Mouse (Mus musculus): Measurements from ENCODE around the gene Gm10644.

Gm10644 gene

DNA sequence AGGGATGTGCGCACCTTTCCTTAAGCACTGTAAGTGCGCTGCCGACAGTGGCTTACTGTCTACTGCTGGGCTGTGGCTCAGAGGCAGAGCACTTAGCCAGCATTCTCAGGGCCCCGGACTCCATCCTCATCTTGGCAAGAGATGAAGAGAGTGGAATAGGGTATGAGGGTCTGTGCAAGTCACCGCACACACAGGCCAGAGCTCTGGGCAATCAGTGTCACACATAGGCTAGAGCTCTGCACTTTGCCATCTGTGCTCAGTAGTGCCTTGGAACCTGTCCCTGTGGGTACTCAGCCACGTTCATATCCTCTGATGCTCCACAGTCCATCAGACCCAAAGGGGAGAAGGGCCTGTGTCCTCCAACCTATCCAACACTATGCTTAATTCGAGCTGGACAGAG is 26.5 kb upstream of the Gm10644 start:
- no peak; the same call in 1 of the 2 replicates for ATAC-seq (ENCODE audit: insufficient number of reproducible peaks, low FRiP score, low TSS enrichment)

GRCm38 (mm10) chr8:83980845-83981244 is 25.8 kb upstream of the Gm10644 start:
- no peak for ATAC-seq (ENCODE audit: insufficient number of reproducible peaks, low FRiP score, low TSS enrichment)

DNA sequence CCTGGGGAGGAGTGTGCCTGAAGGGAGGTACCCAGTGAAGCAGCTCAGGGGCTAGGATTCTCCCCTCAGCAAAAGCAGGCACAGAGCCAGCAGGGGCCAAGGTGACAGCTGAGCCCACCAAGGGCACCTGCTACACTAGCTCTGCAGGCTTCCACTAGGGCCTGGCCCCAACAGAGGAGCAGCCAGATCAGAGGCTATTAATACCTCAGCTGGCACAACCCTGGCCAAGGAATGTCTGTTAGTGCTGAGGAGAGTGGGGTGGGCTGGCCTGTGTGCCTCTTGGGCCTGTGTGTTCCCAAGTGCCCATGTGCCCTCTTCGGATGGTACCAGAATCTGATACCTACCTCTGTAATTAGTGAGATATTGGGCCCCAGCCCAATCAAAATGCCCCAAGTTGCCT is 25.2 kb upstream of the Gm10644 start:
- ATAC-seq (ENCODE audit: insufficient number of reproducible peaks, low FRiP score, low TSS enrichment), result 0 out of 2 replicates have a peak, but pooled peaks have one; percentile 12

- no peak for ATAC-seq (ENCODE audit: insufficient number of reproducible peaks, low FRiP score, low TSS enrichment)
Observed at GRCm38 (mm10) chr8:83978200-83978599, 23.2 kb upstream of the Gm10644 start.

GRCm38 (mm10) chr8:83977646-83978045 is 22.6 kb upstream of the Gm10644 start:
- no peak for ATAC-seq (ENCODE audit: insufficient number of reproducible peaks, low FRiP score, low TSS enrichment)

- no peak for ATAC-seq (ENCODE audit: insufficient number of reproducible peaks, low FRiP score, low TSS enrichment)
Observed at GRCm38 (mm10) chr8:83976779-83977350, 21.9 kb upstream of the Gm10644 start.

GRCm38 (mm10) chr8:83976101-83976630 is 21.2 kb upstream of the Gm10644 start:
- ATAC-seq (ENCODE audit: insufficient number of reproducible peaks, low FRiP score, low TSS enrichment), result no peak

DNA sequence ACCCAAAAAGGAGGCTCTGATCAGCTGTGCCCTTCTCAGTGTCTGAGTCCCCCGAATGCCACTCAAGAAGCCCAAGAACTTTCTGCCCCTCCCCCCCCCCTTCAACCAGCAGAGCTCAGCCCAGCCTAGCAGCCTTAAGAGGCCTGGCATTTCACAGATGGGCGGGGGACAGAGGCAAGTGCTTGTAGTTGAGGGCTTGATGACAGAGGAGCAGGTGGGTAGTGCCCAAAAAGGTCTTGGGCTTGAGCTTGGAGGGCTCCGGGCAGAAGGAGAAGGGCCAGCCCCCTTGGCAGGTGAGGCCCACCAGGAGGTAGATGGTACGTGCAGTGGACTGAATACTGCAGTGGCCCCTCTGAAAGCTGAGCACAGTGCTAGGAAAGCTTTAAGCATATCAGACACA is 19.5 kb upstream of the Gm10644 start:
- no peak for ATAC-seq (ENCODE audit: insufficient number of reproducible peaks, low FRiP score, low TSS enrichment)

- ATAC-seq (ENCODE audit: insufficient number of reproducible peaks, low FRiP score, low TSS enrichment), result peak; percentile 9; the same call in 1 of the 2 replicates
Observed at GRCm38 (mm10) chr8:83973161-83974031, 18.4 kb upstream of the Gm10644 start.

- peak; percentile 99 for ATAC-seq (ENCODE audit: insufficient number of reproducible peaks, low FRiP score, low TSS enrichment)
Observed at GRCm38 (mm10) chr8:83972150-83973120, 17.4 kb upstream of the Gm10644 start, which contains the start of gene Prkaca. Gene Prkaca (plus strand): TSS chr8:83972993.

DNA sequence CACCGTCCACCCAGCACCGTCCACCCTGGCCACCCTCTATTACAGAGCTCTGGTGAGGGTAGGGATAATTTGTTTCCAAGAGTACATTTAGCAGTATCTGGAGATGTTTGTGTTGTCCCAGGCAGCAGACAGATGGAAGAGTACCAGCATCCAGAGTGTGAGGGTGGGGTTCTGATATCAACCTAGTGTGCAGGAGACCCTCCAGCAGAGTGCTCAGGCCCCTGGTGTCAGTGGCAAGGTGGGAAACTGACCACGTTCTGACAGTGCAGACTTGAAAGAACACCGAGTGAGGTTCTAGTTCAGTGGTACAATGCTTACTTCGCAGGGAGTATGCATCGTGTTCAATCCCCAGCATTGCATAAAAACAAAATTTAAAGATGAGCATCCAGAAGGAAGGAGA is 16.7 kb upstream of the Gm10644 start:
- no peak for ATAC-seq (ENCODE audit: insufficient number of reproducible peaks, low FRiP score, low TSS enrichment)

DNA sequence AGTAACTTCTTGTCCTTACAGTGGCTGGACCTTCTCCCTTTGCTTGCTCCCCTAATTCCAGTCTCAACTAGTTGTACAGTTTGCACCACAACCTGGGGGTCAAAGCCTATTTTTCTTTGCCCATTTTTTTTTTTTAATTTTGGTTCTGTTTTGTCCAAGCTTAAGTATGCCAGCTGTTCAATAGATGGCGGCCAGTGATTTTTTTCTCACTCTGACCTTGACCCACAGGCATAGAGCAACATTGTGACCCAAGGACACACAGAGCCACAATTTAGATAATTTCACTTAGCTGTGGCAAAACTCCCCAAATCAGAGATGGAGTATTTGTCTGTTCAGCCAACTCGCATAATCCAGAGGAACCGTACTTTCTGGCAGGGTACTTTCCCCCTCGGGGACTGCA is 16.1 kb upstream of the Gm10644 start:
- ATAC-seq (ENCODE audit: insufficient number of reproducible peaks, low FRiP score, low TSS enrichment), result no peak

DNA sequence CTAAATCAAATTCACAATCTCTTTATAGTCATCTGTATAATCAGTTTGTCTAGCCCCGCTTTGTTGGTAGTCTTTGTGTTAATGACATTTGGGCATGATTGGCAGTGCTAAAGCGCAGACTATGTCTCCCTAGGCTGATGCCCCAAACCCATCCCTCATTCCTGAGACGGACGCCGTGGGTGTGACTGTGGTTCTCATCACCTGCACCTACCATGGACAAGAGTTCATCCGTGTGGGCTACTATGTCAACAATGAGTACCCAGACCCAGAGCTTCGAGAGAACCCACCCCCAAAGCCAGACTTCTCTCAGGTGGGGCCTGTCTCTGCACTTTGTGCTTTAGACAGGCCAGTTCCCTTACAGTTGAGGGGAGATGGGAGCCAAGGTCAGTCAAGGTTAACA is 12.7 kb upstream of the Gm10644 start:
- ATAC-seq (ENCODE audit: insufficient number of reproducible peaks, low FRiP score, low TSS enrichment), result no peak

DNA sequence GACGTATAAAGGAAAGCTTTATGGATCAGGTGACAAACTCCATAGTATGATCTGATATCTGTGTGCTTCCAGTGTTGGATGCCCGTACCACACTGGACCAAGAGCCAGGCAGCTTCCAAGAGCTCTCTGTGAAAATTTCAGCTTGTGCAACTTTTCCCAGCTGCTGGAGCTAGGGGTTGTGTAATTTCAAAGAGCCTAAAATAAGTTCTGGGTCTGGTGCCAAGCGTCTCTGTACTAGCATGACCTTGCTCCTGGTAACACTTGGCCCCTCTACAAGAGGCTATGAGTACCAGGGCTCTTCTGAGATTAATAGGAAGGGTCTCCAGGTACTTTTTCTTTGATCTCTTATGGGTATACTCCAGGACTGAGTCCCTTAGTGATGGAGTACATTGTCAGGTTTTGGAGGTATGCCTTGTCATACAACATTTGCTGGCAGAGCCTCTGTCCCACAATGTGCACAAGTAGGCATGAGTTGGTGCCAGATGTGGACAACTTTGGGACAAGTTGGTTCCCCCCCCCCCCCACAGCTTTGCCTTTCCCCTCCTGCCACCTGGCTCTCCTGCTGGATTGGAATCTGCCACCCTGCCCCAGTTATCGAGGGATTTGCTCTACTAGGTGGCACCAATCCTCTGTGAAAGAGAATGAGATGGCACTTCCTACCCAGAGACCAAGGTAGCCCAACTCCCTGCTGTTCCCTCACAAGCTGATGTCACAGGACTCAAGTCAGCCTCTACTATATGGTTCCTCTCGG is 9.2 kb upstream of the Gm10644 start:
- ATAC-seq (ENCODE audit: insufficient number of reproducible peaks, low FRiP score, low TSS enrichment), result no peak

- no peak for ATAC-seq (ENCODE audit: insufficient number of reproducible peaks, low FRiP score, low TSS enrichment)
Observed at GRCm38 (mm10) chr8:83956789-83957188, 1.8 kb upstream of the Gm10644 start.

DNA sequence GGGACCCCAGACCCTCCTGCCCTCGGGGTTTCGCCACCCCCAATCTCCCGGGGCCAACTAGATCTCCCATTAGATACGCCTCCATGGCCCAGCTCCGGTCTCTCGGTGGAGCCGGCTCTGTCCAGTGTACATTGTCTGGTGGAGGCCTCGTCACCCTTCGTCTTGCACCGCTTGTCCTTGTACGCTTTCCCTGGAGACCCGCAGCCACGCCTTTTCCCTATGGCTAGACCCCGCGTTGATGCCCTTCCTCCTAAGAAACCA is 883 bp upstream of the Gm10644 start:
- ATAC-seq (ENCODE audit: insufficient number of reproducible peaks, low FRiP score, low TSS enrichment), result 0 out of 2 replicates have a peak, but pooled peaks have one; percentile 2

- no peak for ATAC-seq (ENCODE audit: insufficient number of reproducible peaks, low FRiP score, low TSS enrichment)
Observed at GRCm38 (mm10) chr8:83954749-83955105, 278 bp downstream of the Gm10644 start.

GRCm38 (mm10) chr8:83945540-83945939 is 9.5 kb downstream of the Gm10644 start:
- ATAC-seq (ENCODE audit: insufficient number of reproducible peaks, low FRiP score, low TSS enrichment), result no peak

GRCm38 (mm10) chr8:83942446-83942845 is 12.6 kb downstream of the Gm10644 start:
- ATAC-seq (ENCODE audit: insufficient number of reproducible peaks, low FRiP score, low TSS enrichment), result no peak

DNA sequence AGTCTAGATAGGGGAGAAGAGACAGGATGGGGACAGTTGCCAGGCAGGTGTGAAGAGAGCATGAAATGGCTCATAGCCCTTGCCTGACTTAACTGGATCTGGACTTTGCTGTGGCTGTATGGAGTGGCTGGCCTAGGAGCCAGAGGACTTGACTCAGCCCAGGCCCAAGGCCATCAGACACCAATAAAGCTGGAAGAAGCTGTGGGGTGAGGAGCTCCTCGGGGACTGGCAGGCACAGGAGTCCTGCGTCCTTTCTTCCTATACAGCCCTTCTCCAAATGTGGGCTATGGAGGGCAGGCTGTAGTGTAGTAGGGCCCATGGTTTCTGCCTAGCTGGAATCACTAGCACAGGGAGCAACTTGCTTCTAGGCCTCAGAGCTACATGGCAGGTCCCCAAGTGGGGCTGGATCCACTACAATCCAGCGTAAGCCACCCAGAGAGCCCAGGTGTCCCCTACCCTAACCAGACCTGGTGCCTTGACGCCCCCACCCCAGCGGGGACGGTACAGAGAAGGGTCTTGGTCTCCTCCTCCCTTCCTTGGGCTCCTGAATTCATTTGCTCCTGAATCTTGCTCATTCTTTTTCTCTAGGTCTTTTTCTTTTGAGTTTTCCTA is 13.8 kb downstream of the Gm10644 start:
- ATAC-seq (ENCODE audit: insufficient number of reproducible peaks, low FRiP score, low TSS enrichment), result no peak
